ENCODE assay signal across 13 mouse cellular contexts in genomic region chr5:115528128-115528527, GRCm38 (mm10).
"Had no signal": no experiment of that assay in that cellular context is flagged by ENCODE, and none has a peak within 500 bp of the region (broad histone marks: within the 10 kb centered on the region; RNA-seq: fewer than 3 reads in every experiment).

No protein-coding gene starts in this region.

- H3K36me3 ChIP-seq: midbrain, embryonic 12.5 days had no signal

- ATAC-seq: lung, postnatal 0 days; midbrain, embryonic 16.5 days had no signal

- H3K9me3 ChIP-seq: limb, embryonic 12.5 days; midbrain, embryonic 12.5 days had no signal

- H3K9ac ChIP-seq: limb, embryonic 12.5 days; liver, embryonic 14.5 days; midbrain, embryonic 12.5 days had no signal

- H3K27me3 ChIP-seq: limb, embryonic 12.5 days; midbrain, embryonic 12.5 days had no signal

- H3K4me3 ChIP-seq: layer of hippocampus, adult 2 months; limb, embryonic 12.5 days; midbrain, embryonic 12.5 days had no signal

- H3K27ac ChIP-seq: layer of hippocampus, adult 2 months; liver, embryonic 14.5 days; midbrain, embryonic 12.5 days had no signal

- H3K4me2 ChIP-seq: limb, embryonic 12.5 days; midbrain, embryonic 12.5 days had no signal

- DNase-seq: kidney, adult 8-10 months; liver; lung, adult 2 months; lung, postnatal 4 days; right cerebral cortex, adult 18-20 months; right cerebral cortex, postnatal 25 days; thymus, postnatal 36 days had no signal
